In the genomic region with DNA sequence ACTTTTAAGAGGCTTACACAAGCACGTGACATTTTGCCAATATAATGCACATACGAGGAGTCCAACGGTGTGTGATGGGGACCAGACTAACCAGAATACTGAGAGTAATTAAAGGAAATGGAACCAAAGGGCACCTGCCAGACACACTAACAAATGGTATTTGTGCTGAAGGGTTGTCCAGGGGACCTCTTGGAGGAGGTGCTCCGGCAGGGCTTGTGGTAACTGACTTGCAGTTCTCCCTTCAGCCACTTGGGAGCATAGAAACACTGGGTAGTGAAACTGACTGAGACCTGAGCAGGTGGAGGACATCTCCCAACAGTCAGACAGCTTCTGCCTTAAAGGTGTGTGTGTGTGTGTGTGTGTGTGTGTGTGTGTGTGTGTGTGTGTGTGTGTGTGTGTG, we compare ENCODE assay signal across 7 mouse cellular contexts.
DNase-seq lines count a peak whose midpoint lies in the region; ATAC-seq lines count a peak whose summit lies in the region.

No protein-coding gene starts in this region.

- peak; percentile 82 for ATAC-seq in inflammation-experienced regulatory T-cells, adult 6 months

- peak; percentile 83 for DNase-seq in ZHBTc4 (ENCODE audit: low read depth, low spot score)
- DNase-seq in cerebellum, postnatal 14 days, result peak; percentile 86 to 88
- DNase-seq in gastrocnemius, adult 8-10 months (ENCODE audit: low spot score in 2 of 2), result peak; percentile 38 to 56
- DNase-seq in left cerebral cortex, adult 8-10 months (ENCODE audit: low spot score in 2 of 2), result peak; percentile 36 to 54
- DNase-seq in mesoderm, embryonic 11.5 days (ENCODE audit: low read depth, low spot score), result peak; percentile 58
- peak; percentile 48 for DNase-seq in right cerebral cortex, postnatal 4 days

Comparison
In these comparisons a context has a peak if more than half of its experiments do, and no peak if none do; other contexts are left out.
1. Peak in every context shown above with its lines: DNase-seq and ATAC-seq.